Mouse (Mus musculus) forebrain, embryonic 14.5 days (tissue): Measurements from ENCODE around the gene Gnl2. TPM values are rescaled to one million over a fixed set of nuclear protein-coding genes. Genes with fewer than 3 reads are reported as not detected.
A peak's percentile ranks its signal among the peaks of the same experiment; 100 is the strongest.

Experiments used
- ATAC-seq: fragments of 200-750 bp; cut with Nextera tagmentation; 2 replicates; pipeline ENCODE4 v1.8.0; 2017; ENCODE audit warnings: mild to moderate bottlenecking, moderate library complexity
- DNase-seq: peaks from one replicate; pipeline ENCODE4 v3.0.0-alpha.2; 2015; ENCODE audit warnings: low spot score
- H3K27ac ChIP-seq: fragments of 300-500 bp; sonication (generic); 2 replicates; pipeline ENCODE4 v1.5.1; 2014; ENCODE audit warnings: low read depth, mild to moderate bottlenecking, control low read depth, low read length, moderate library complexity
- H3K27me3 ChIP-seq: fragments of 300-500 bp; sonication (generic); replicated peaks from 2 replicates; pipeline ENCODE4 v1.6.1; 2014; ENCODE audit warnings: low read length, control low read depth, mixed read lengths; ENCODE audit not compliant: control insufficient read depth, insufficient read depth
- H3K36me3 ChIP-seq: fragments of 300-500 bp; sonication (generic); 2 replicates; pipeline ENCODE4 v1.6.1; 2014; ENCODE audit warnings: low read length, control low read depth; ENCODE audit not compliant: control insufficient read depth, insufficient read depth
- H3K4me1 ChIP-seq: fragments of 300-500 bp; sonication (generic); 2 replicates; pipeline ENCODE4 v1.6.1; 2014; ENCODE audit warnings: antibody characterized with exemption, low read length, control low read depth; ENCODE audit not compliant: control insufficient read depth, insufficient read depth
- H3K4me2 ChIP-seq: fragments of 300-500 bp; sonication (generic); 2 replicates; pipeline ENCODE4 v1.6.1; 2014; ENCODE audit warnings: mild to moderate bottlenecking, control low read depth, low read length
- H3K4me3 ChIP-seq: fragments of 300-500 bp; sonication (generic); 2 replicates; pipeline ENCODE4 v1.5.1; 2014; ENCODE audit warnings: low read depth, low read length, control low read depth
- H3K9ac ChIP-seq: fragments of 300-500 bp; sonication (generic); 2 replicates; pipeline ENCODE4 v1.6.1; 2014; ENCODE audit warnings: mild to moderate bottlenecking, low read length, control low read depth, moderate library complexity
- H3K9me3 ChIP-seq: fragments of 300-500 bp; sonication (generic); replicated peaks from 2 replicates; pipeline ENCODE4 v1.6.1; 2016; ENCODE audit warnings: low read length, control low read depth, mixed read lengths; ENCODE audit not compliant: control insufficient read depth
- WGBS: fragments of 180-500 bp; shearing (Covaris S2); extraction: QIAGEN DNeasy Blood & Tissue Kit; methylation state at CpG from one replicate; pipeline ENCODE4 v1.1.7; 2014; 5-methylcytosine and 5-hydroxymethylcytosine counted together
- polyA plus RNA-seq: library from polyadenylated mRNA; unstranded; fragments of >200 nt; fragmentation: Nextera tagmentation; extraction: Ambion mirVana; gene quantifications from 2 replicates; pipeline ENCODE4 v1.2.1, GENCODE M21; 2014

The Gnl2 gene
- polyA plus RNA-seq, 1 experiment from 2014 or later = 86.4 TPM

DNA sequence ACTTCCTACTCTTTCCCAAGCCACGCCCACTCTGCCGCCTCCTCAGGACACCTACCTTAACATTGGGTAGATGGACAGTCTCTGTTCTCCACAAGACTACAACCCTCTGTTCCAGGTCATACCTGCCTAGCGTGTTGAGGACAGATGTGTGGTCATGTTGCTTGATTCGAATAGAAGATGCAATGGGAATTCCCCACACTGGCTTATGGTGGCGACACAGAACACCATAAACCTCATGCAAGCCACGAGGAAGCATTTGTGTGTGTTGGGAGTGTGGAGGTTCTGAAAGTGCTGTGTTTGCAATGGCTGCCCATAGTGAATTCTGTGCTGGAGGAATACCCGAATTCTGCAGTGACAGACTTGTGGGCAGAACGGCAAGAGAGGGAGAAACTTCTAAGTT, 47.4 kb downstream of the Gnl2 start:
- H3K9ac ChIP-seq = no peak overlapping the region
- no peak overlapping the region for H3K4me2 ChIP-seq
- no peak for ATAC-seq
- H3K9me3 ChIP-seq = no peaks in the 10 kb centered on the region
- H3K36me3 ChIP-seq = peaks cover 3% of the 10 kb centered on the region
- DNase-seq = no peak
- H3K4me3 ChIP-seq = no peak overlapping the region
- H3K4me1 ChIP-seq = peaks cover 9% of the 10 kb centered on the region
- H3K27me3 ChIP-seq = no peaks in the 10 kb centered on the region
- WGBS = 83% methylated on average over 8 of the region's 8 CpGs
- no peak overlapping the region for H3K27ac ChIP-seq

DNA sequence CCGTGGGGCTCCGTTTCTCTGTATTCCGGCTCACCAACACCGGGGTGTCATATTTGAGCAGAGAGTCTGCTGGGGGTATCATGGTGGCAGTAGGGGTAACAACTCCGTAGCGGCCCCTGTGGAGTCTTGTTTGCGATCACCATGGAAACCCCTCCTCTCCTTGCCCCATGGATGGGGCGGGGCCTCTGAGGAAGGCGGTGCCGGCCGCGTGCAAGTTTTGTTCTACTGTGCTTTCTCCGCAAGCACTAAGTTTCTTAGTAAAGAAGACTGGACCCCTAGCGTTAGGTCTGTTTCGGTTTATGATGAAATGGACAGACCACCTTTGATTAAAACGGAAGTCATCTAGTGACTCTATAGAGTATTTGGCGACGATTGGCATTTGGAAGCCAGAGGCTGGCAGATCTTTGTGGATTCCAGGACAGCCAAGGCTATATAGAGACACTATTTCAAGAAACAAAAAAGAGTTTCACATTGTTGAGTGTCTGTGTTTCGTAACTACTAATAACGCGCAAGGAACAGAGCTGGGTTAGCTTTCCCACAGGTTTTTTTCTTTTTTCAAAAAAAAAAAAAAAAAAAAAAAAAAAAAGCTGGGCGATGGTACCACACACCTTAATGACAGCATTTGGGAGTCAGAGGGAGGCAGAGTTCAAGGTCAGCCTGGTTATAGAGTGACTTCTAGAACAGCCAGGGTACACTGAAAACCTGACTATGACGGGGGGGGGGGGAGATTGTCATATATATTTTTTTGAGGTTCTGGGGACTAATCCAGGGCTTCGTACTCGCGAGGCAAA, 49.3 kb downstream of the Gnl2 start, which contains the start of gene Dnali1:
Gene Dnali1 (minus strand): TSS at position 187 of the 791 bp plus-strand sequence.
- WGBS = 4% methylated on average over 26 of the region's 26 CpGs
- H3K9me3 ChIP-seq = no peaks in the 10 kb centered on the region

GRCm38 (mm10) chr4:125066490-125067370, 50.3 kb downstream of the Gnl2 start, which contains the start of gene Snip1:
Gene Snip1 (plus strand): TSS chr4:125066672.
- Histone ChIP-seq H3K27me3 (no peaks in the 10 kb centered on the region), H3K9me3 (no peaks in the 10 kb centered on the region), H3K4me3 (peak within 1 kb of the TSS; percentile 92), H3K9ac (peak within 1 kb of the TSS; percentile 83), H3K4me1 (peaks cover 9% of the 10 kb centered on the region), H3K27ac (no peak within 1 kb of the TSS), H3K36me3 (peaks cover 32% of the 10 kb centered on the region), H3K4me2 (peak within 1 kb of the TSS; percentile 92)
- ATAC-seq (peak; percentile 96), DNase-seq (peak; percentile 96)
- WGBS = 1% methylated on average over 78 of the region's 78 CpGs

More for the DNA sequence above, 49.3 kb downstream of the Gnl2 start, which contains the start of gene Dnali1:
- Histone ChIP-seq H3K27ac (no peak within 1 kb of the TSS), H3K27me3 (no peaks in the 10 kb centered on the region), H3K4me1 (peaks cover 9% of the 10 kb centered on the region), H3K4me2 (peak within 1 kb of the TSS; percentile 92), H3K4me3 (peak within 1 kb of the TSS; percentile 92), H3K9ac (peak within 1 kb of the TSS; percentile 83), H3K36me3 (peaks cover 22% of the 10 kb centered on the region)
- DNase-seq (peak; percentile 73), ATAC-seq (peak; percentile 47)

GRCm38 (mm10) chr4:125077700-125078099, 61.3 kb downstream of the Gnl2 start:
- no peaks in the 10 kb centered on the region for H3K4me1 ChIP-seq
- H3K36me3 ChIP-seq = peaks cover 38% of the 10 kb centered on the region
- H3K27me3 ChIP-seq = no peaks in the 10 kb centered on the region
- ATAC-seq = no peak
- H3K4me3 ChIP-seq = no peak overlapping the region
- no peaks in the 10 kb centered on the region for H3K9me3 ChIP-seq
- DNase-seq = no peak
- WGBS = 90% methylated on average over 2 of the region's 2 CpGs
- no peak overlapping the region for H3K4me2 ChIP-seq
- no peak overlapping the region for H3K27ac ChIP-seq
- H3K9ac ChIP-seq = no peak overlapping the region

DNA sequence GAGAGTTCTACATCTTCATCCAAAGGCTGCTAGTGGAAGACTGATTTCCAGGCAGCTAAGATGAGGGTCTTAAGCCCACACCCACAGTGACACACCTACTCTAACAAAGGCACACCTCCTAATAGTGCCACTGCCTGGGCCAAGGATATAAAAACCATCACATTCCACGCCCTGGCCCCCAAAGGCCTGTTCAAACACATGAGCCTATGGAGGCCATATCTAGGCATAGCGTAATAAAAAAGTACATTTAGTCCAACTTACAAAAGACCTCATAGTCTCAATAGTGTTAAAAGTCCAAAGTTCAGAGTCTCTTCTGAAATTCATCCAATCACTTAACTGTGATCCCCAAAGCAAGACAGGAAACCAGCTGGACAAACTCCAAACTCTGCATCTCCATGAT, 62.3 kb downstream of the Gnl2 start:
- no peak for DNase-seq
- peaks cover 28% of the 10 kb centered on the region for H3K36me3 ChIP-seq
- WGBS = 91% methylated on average over 2 of the region's 2 CpGs
- H3K27ac ChIP-seq = no peak overlapping the region
- H3K4me3 ChIP-seq = no peak overlapping the region
- H3K9me3 ChIP-seq = no peaks in the 10 kb centered on the region
- no peak overlapping the region for H3K9ac ChIP-seq
- ATAC-seq = no peak
- no peak overlapping the region for H3K4me2 ChIP-seq
- H3K4me1 ChIP-seq = no peaks in the 10 kb centered on the region
- no peaks in the 10 kb centered on the region for H3K27me3 ChIP-seq

- ATAC-seq (peak; percentile 90), DNase-seq (peak; percentile 90)
- peak within 1 kb of the TSS; percentile 98 for H3K27ac ChIP-seq
- no peaks in the 10 kb centered on the region for H3K9me3 ChIP-seq
- H3K4me1 ChIP-seq = peaks cover 9% of the 10 kb centered on the region
- peak within 1 kb of the TSS; percentile 92 for H3K9ac ChIP-seq
- WGBS = 1% methylated on average over 63 of the region's 63 CpGs
- H3K27me3 ChIP-seq = no peaks in the 10 kb centered on the region
- peaks cover 26% of the 10 kb centered on the region for H3K36me3 ChIP-seq
- peak within 1 kb of the TSS; percentile 83 for H3K4me3 ChIP-seq
- H3K4me2 ChIP-seq = peak within 1 kb of the TSS; percentile 87
Measured at GRCm38 (mm10) chr4:125084403-125085345, 68.3 kb downstream of the Gnl2 start, which contains the start of gene Meaf6. Gene Meaf6 (plus strand): TSS chr4:125085134.

- peak overlapping the region; percentile 98 for H3K27ac ChIP-seq
- H3K4me1 ChIP-seq = peaks cover 9% of the 10 kb centered on the region
- H3K36me3 ChIP-seq = peaks cover 33% of the 10 kb centered on the region
- H3K9me3 ChIP-seq = no peaks in the 10 kb centered on the region
- H3K4me3 ChIP-seq = peak overlapping the region; percentile 83
- ATAC-seq (peak; percentile 92), DNase-seq (peak; percentile 85)
- no peaks in the 10 kb centered on the region for H3K27me3 ChIP-seq
- WGBS = 0% methylated on average over 45 of the region's 45 CpGs
- peak overlapping the region; percentile 87 for H3K4me2 ChIP-seq
- peak overlapping the region; percentile 92 for H3K9ac ChIP-seq
Measured at GRCm38 (mm10) chr4:125085346-125085841, 69.0 kb downstream of the Gnl2 start.

- ATAC-seq (no peak), DNase-seq (no peak)
- Histone ChIP-seq H3K4me3 (no peak overlapping the region), H3K36me3 (peaks cover 55% of the 10 kb centered on the region), H3K4me1 (no peaks in the 10 kb centered on the region), H3K9ac (no peak overlapping the region), H3K27me3 (no peaks in the 10 kb centered on the region), H3K27ac (no peak overlapping the region), H3K9me3 (no peaks in the 10 kb centered on the region), H3K4me2 (no peak overlapping the region)
- WGBS = 91% methylated on average over 5 of the region's 5 CpGs
Measured at GRCm38 (mm10) chr4:125093031-125093430, 76.6 kb downstream of the Gnl2 start.
